Mouse (Mus musculus): ENCODE measurements around the gene Ift122.

Gene Ift122

GRCm38 (mm10) chr6:115853091-115853813 lies at the start of gene Ift122, which contains the start of gene Mbd4:
Gene Ift122 (plus strand): TSS chr6:115853470.
Gene Mbd4 (minus strand): TSS chr6:115853371.
- DNase-seq (ENCODE audit: low read depth, low spot score), result peak; percentile 100

DNA sequence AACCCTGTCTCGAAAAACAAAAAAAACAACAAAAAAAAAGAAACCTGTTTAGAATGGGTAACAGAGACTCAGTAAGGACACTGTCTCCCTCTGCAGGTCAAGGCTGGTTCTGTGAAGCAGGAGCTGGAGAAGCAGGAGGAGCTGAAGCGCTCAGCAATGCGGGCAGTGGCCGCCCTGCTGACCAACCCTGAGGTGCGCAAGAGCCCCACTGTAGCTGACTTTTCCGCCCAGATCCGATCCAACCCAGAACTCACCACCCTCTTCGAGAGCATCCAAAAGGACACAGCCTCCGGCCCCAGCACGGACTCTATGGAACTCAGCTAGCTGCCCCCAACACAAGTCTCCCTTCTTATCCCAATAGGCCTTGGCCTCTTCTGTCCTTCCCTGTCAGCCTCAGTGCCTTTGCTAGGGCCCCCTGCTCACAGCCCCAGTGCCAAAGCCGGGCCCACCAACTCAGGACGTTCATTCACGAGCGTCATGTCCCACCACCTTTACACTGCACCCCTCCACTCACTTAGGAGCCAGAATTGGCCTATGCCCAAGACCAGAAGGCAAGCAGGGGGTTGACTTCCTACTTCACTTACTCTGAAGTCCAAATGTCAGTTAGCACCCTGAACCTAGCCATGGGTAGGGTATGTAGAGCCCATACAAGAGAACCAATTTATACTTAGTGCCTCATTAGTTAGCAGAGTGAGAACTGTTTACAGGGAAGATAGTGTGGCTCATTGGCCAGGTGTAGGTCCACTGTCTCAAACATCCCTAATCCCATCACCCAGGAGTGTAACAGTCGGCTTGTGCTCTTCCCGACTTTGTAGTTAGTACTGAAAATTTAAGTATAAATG lies 49.5 kb upstream of the Ift122 start:
- DNase-seq (ENCODE audit: low read depth, low spot score), result peak; percentile 74

DNA sequence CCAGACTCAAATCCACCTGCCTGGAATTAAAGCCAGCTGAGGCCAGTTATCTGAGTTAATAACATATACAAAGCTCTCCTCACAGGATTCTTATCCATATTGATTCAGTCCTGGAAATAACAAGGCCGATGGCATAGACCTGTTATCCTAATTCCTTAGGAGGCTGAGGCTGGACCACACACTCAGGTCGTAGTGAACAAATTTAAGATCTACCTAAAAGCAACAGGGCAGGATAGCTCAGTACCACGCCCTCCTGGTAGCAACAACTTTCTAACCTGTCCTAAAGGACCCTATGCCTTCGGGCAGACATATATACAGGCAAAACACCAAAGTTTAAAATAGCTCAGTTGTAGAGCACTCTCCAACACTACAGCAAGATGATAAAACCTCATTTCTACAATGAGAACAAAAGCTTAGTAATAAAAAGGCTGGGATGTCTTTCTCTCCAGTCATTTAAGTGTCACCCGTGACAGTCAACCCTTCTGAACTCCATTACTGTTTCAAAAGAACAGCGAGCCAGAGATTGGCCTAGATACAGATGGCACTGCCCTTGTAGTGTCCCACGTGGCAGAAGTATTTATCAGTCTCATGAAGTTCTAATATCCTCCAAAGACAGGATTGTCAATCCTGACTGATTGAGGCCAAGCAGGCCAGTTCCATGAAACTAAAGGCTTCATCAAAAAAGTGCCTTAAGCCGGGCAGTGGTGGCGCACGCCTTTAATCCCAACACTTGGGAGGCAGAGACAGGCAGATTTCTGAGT lies 48.7 kb upstream of the Ift122 start:
- DNase-seq (ENCODE audit: low read depth, low spot score), result peak; percentile 16

DNA sequence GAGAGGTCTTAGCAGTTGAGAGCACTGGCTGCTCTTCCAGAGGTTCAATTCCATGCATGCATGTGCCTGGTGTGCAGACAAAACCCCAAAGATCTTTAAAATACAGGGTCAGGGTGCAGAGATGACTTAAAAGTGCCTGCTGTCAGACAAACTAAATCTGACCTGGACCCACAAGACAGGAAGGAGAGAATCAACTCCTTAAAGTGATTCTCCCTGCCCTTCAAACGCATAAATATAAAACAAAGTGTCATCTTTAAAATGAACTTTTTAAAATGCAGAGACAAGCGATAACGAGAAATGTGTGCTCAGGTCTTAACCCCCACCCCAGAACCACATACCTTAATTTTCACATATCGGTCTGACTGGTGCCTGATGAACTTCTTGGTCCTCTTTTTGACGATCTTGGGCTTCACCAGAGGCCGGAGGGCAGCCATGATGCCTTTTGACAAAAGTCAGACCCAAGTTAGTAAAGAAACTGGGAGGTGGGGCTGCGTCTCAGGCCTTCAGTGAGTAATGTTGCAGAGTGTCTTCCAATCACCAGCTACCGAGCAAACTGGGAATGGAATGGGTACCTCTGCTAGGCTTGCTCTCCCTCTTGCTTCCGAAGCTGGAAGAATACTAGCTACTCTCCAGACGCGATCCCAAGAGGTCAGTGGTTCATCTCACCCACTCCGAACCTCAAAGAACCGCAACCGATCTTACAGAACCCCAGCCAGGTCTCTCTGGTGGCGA lies 45.6 kb upstream of the Ift122 start:
- DNase-seq (ENCODE audit: low read depth, low spot score), result peak; percentile 21

DNA sequence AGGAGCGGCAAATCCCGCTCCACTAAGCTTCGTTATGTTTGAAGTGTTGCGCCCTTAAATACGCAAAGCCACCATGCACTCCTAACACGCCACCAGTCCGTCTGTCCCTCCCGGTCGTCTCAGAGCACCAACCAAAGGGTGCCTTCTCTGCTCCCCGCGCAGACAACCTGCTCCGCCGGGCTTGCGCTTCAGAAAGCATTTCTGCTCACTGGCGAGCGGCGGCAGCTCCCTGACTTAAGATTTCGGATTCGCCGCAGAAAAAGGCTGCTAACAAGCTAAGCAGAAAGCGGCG lies 45.1 kb upstream of the Ift122 start:
- DNase-seq (ENCODE audit: low read depth, low spot score), result no peak

GRCm38 (mm10) chr6:115808488-115809231 lies 44.6 kb upstream of the Ift122 start, which contains the start of gene Rpl32:
Gene Rpl32 (minus strand): TSS chr6:115808747.
- peak; percentile 96 for DNase-seq (ENCODE audit: low read depth, low spot score)

- DNase-seq (ENCODE audit: low read depth, low spot score), result no peak
Observed at GRCm38 (mm10) chr6:115811606-115812005, 41.7 kb upstream of the Ift122 start.

GRCm38 (mm10) chr6:115814104-115814503 lies 39.2 kb upstream of the Ift122 start:
- DNase-seq (ENCODE audit: low read depth, low spot score), result peak; percentile 69

GRCm38 (mm10) chr6:115815041-115815440 lies 38.2 kb upstream of the Ift122 start:
- no peak for DNase-seq (ENCODE audit: low read depth, low spot score)

DNA sequence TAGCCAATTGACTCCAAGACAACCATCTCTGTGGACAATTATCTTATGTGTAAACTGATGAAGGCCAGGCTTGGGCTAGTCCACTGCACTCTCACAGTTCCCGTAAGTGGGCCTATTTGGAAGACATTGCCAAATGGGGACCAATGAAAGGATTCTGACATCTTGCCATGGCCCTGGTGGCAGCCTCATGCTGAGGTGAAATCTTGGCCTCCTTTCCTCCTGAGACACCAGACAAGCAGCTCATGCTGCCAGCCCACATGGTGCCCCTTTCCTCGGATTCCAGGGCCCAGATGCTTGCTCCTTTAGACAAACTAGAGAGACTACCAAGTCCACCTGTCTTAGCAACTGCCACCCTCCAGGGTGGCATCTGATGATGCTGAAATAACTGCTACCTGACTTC lies 35.1 kb upstream of the Ift122 start:
- DNase-seq (ENCODE audit: low read depth, low spot score), result no peak

DNA sequence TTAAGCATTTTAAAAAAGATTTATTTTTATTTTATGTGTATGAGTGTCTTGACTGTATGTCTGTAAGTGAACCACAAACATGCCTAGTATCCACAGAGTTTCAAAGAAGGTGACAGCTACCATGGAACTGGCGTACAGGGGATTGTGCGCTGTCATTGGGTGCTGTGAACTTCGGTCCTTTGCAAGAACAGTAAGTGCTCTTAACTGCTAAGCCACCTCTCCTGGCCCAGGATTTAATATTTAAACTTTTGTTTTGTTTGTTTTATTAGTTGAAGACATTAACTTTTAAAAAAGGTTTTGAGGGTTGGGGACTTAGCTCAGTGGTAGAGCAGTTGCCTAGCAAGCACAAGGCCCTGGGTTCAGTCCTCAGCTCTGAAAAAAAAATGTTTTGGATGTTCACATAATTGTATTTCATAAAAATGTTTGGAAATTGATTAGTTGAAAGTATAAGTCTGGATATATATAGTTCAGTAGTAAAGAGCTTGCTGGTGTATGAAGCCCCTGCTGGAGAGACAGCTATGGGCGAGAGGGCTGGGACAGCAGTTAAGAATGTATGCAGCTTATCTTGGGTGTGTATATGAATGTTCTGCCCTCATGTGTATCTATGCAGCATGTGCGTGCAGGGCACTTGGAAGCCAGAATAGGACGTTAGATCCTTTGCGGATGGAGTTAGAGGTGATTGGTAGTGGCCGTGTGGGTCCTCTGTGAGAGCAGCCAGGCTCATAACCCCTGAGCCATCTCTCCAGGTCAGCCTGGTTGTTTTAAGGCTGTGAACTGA lies 31.9 kb upstream of the Ift122 start:
- no peak for DNase-seq (ENCODE audit: low read depth, low spot score)

GRCm38 (mm10) chr6:115823850-115824464 lies 29.3 kb upstream of the Ift122 start:
- DNase-seq (ENCODE audit: low read depth, low spot score), result peak; percentile 96

GRCm38 (mm10) chr6:115830779-115831601 lies 22.3 kb upstream of the Ift122 start:
- peak; percentile 71 for DNase-seq (ENCODE audit: low read depth, low spot score)

DNA sequence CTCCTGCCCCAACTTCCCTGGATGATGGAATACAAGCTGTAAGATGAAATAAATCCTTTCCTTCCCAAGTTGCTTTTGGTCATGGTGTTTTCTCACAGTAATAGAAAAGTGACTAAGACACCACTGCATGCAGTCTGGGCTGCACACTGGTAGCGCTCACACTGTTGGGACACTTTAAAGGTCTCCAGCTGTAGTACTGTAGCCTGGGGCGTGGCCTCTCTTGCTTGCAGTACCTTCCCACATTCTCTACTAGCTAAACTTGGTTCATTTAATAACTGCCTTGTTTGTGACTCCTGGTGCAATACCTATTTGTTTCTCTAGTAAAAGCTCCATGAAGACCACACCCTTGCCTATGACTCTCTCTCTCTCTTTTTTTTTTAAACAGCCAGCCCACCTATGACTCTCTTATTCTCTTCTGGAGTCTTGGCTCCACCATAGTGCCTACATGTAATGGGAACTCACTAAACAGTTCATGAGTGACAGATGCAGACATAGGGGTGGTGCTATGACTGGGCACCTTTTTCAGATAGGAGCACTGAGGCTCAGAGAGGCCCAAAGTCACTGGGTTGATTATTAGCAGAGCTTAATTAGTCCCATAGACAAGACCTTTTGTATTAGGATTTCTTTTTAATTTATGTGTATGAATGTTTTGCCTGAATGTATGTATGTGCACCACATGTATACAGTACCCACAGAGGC lies 21.0 kb upstream of the Ift122 start:
- no peak for DNase-seq (ENCODE audit: low read depth, low spot score)

GRCm38 (mm10) chr6:115833861-115834260 lies 19.4 kb upstream of the Ift122 start:
- no peak for DNase-seq (ENCODE audit: low read depth, low spot score)

GRCm38 (mm10) chr6:115838161-115838597 lies 15.1 kb upstream of the Ift122 start, which contains the start of gene Efcab12:
Gene Efcab12 (minus strand): TSS chr6:115838412.
- no peak for DNase-seq (ENCODE audit: low read depth, low spot score)

DNA sequence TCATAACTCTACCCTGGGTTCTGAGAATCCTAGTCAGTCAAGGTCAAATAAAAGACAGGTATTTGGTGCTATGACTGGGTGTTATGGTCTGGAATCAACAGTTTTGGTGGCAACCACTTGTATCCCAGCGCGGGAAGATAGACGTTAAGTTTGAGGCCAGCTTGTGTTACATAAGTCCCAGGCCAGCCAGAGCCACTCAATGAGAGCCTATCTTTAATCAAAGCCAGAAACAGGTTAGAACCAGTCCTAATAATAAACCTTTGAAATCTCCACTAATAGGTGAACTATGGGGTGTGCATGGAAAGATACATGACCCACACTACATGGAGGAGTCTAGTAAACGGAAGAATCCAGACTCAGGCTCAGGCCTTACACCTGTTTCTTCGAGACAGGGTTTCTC lies 14.5 kb upstream of the Ift122 start:
- DNase-seq (ENCODE audit: low read depth, low spot score), result no peak

- DNase-seq (ENCODE audit: low read depth, low spot score), result no peak
Observed at GRCm38 (mm10) chr6:115845006-115845405, 8.3 kb upstream of the Ift122 start.
